Mouse (Mus musculus): ENCODE measurements at regions not wholly inside any gene's neighbourhood (a gene's known extent, or its start where the extent isn't known, plus 50 kb on each side); places are given as distances from the start of the nearest gene placed in this dataset.

- no peak for DNase-seq (ENCODE audit: low spot score)
- no peak overlapping the region for H3K9ac ChIP-seq (replicated peaks; ENCODE audit: low read length, poor library complexity, severe bottlenecking)
- H3K27ac ChIP-seq (ENCODE audit: low read depth, low read length), result no peak overlapping the region
- no peaks in the 10 kb centered on the region for H3K36me3 ChIP-seq (ENCODE audit: insufficient read depth, low read length)
- no peak for ATAC-seq (ENCODE audit: low FRiP score)
- no peaks in the 10 kb centered on the region for H3K27me3 ChIP-seq (ENCODE audit: insufficient read depth, low read length)
- WGBS, result 67% methylated on average over 1 of the region's 1 CpGs
- no peak overlapping the region for H3K4me2 ChIP-seq (ENCODE audit: low read depth, low read length, poor library complexity, severe bottlenecking)
- H3K4me3 ChIP-seq (ENCODE audit: low read depth, low read length), result no peak overlapping the region
- no peaks in the 10 kb centered on the region for H3K9me3 ChIP-seq (ENCODE audit: low read length)
- no peaks in the 10 kb centered on the region for H3K4me1 ChIP-seq (ENCODE audit: insufficient read depth, low read length)
- TF ChIP-seq CTCF (IDR thresholded peaks at IDR 0.05), result no peak
These were observed 1185.4 kb upstream of the Lrrc6 start for GRCm38 (mm10) chr15:67686140-67686539.

GRCm38 (mm10) chr15:67673276-67673675 lies 1172.6 kb upstream of the Lrrc6 start:
- ATAC-seq (ENCODE audit: low FRiP score) (no peak), DNase-seq (ENCODE audit: low spot score) (no peak)
- Histone ChIP-seq H3K4me3 (ENCODE audit: low read depth, low read length) (no peak overlapping the region), H3K9ac (replicated peaks; ENCODE audit: low read length, poor library complexity, severe bottlenecking) (no peak overlapping the region), H3K4me2 (ENCODE audit: low read depth, low read length, poor library complexity, severe bottlenecking) (no peak overlapping the region), H3K27ac (ENCODE audit: low read depth, low read length) (no peak overlapping the region), H3K4me1 (ENCODE audit: insufficient read depth, low read length) (no peaks in the 10 kb centered on the region), H3K9me3 (ENCODE audit: low read length) (no peaks in the 10 kb centered on the region), H3K27me3 (ENCODE audit: insufficient read depth, low read length) (no peaks in the 10 kb centered on the region), H3K36me3 (ENCODE audit: insufficient read depth, low read length) (no peaks in the 10 kb centered on the region)
- 100% methylated on average over 2 of the region's 2 CpGs for WGBS
- no peak for TF ChIP-seq CTCF (IDR thresholded peaks at IDR 0.05)

GRCm38 (mm10) chr15:67636155-67636554 lies 1135.4 kb upstream of the Lrrc6 start:
- Histone ChIP-seq H3K9ac (replicated peaks; ENCODE audit: low read length, poor library complexity, severe bottlenecking) (no peak overlapping the region), H3K4me1 (ENCODE audit: insufficient read depth, low read length) (no peaks in the 10 kb centered on the region), H3K4me3 (ENCODE audit: low read depth, low read length) (no peak overlapping the region), H3K9me3 (ENCODE audit: low read length) (no peaks in the 10 kb centered on the region), H3K4me2 (ENCODE audit: low read depth, low read length, poor library complexity, severe bottlenecking) (no peak overlapping the region), H3K27me3 (ENCODE audit: insufficient read depth, low read length) (no peaks in the 10 kb centered on the region), H3K36me3 (ENCODE audit: insufficient read depth, low read length) (no peaks in the 10 kb centered on the region), H3K27ac (ENCODE audit: low read depth, low read length) (no peak overlapping the region)
- DNase-seq (ENCODE audit: low spot score) (no peak), ATAC-seq (ENCODE audit: low FRiP score) (no peak)
- WGBS, result 22% methylated on average over 1 of the region's 1 CpGs
- TF ChIP-seq CTCF (IDR thresholded peaks at IDR 0.05), result no peak

GRCm38 (mm10) chr15:67626704-67627287 lies 1126.1 kb upstream of the Lrrc6 start:
- WGBS, result 79% methylated on average over 3 of the region's 3 CpGs
- Histone ChIP-seq H3K4me1 (ENCODE audit: insufficient read depth, low read length) (no peaks in the 10 kb centered on the region), H3K36me3 (ENCODE audit: insufficient read depth, low read length) (no peaks in the 10 kb centered on the region), H3K9ac (replicated peaks; ENCODE audit: low read length, poor library complexity, severe bottlenecking) (no peak overlapping the region), H3K4me2 (ENCODE audit: low read depth, low read length, poor library complexity, severe bottlenecking) (no peak overlapping the region), H3K27ac (ENCODE audit: low read depth, low read length) (no peak overlapping the region), H3K27me3 (ENCODE audit: insufficient read depth, low read length) (no peaks in the 10 kb centered on the region), H3K9me3 (ENCODE audit: low read length) (no peaks in the 10 kb centered on the region), H3K4me3 (ENCODE audit: low read depth, low read length) (no peak overlapping the region)
- ATAC-seq (ENCODE audit: low FRiP score) (no peak), DNase-seq (ENCODE audit: low spot score) (no peak)
- TF ChIP-seq CTCF (IDR thresholded peaks at IDR 0.05), result no peak

- H3K27me3 ChIP-seq (ENCODE audit: insufficient read depth, low read length), result no peaks in the 10 kb centered on the region
- ATAC-seq (ENCODE audit: low FRiP score) (no peak), DNase-seq (ENCODE audit: low spot score) (no peak)
- 76% methylated on average over 3 of the region's 3 CpGs for WGBS
- H3K9me3 ChIP-seq (ENCODE audit: low read length), result no peaks in the 10 kb centered on the region
- H3K36me3 ChIP-seq (ENCODE audit: insufficient read depth, low read length), result no peaks in the 10 kb centered on the region
- H3K4me3 ChIP-seq (ENCODE audit: low read depth, low read length), result no peak overlapping the region
- no peak overlapping the region for H3K27ac ChIP-seq (ENCODE audit: low read depth, low read length)
- no peak overlapping the region for H3K9ac ChIP-seq (replicated peaks; ENCODE audit: low read length, poor library complexity, severe bottlenecking)
- no peaks in the 10 kb centered on the region for H3K4me1 ChIP-seq (ENCODE audit: insufficient read depth, low read length)
- no peak overlapping the region for H3K4me2 ChIP-seq (ENCODE audit: low read depth, low read length, poor library complexity, severe bottlenecking)
- no peak for TF ChIP-seq CTCF (IDR thresholded peaks at IDR 0.05)
These were observed 1111.2 kb upstream of the Lrrc6 start for GRCm38 (mm10) chr15:67611896-67612295.

GRCm38 (mm10) chr15:67598426-67598825 lies 1097.7 kb upstream of the Lrrc6 start:
- Histone ChIP-seq H3K9me3 (ENCODE audit: low read length) (no peaks in the 10 kb centered on the region), H3K36me3 (ENCODE audit: insufficient read depth, low read length) (no peaks in the 10 kb centered on the region), H3K4me2 (ENCODE audit: low read depth, low read length, poor library complexity, severe bottlenecking) (no peak overlapping the region), H3K4me3 (ENCODE audit: low read depth, low read length) (no peak overlapping the region), H3K4me1 (ENCODE audit: insufficient read depth, low read length) (no peaks in the 10 kb centered on the region), H3K9ac (replicated peaks; ENCODE audit: low read length, poor library complexity, severe bottlenecking) (no peak overlapping the region), H3K27ac (ENCODE audit: low read depth, low read length) (no peak overlapping the region), H3K27me3 (ENCODE audit: insufficient read depth, low read length) (no peaks in the 10 kb centered on the region)
- DNase-seq (ENCODE audit: low spot score) (no peak), ATAC-seq (ENCODE audit: low FRiP score) (no peak)
- TF ChIP-seq CTCF (IDR thresholded peaks at IDR 0.05), result no peak
- WGBS, result 76% methylated on average over 4 of the region's 4 CpGs

Data from midbrain, postnatal 0 days (tissue).